Mouse (Mus musculus) midbrain, embryonic 14.5 days (tissue): Measurements from ENCODE around the gene Exoc3l. TPM values are rescaled to one million over a fixed set of nuclear protein-coding genes. Genes with fewer than 3 reads are reported as not detected.

Source experiments
- ATAC-seq: fragments of 200-750 bp; cut with Nextera tagmentation; 2 replicates; pipeline ENCODE4 v1.8.0; 2017; ENCODE audit warnings: moderate number of reproducible peaks, moderate library complexity; ENCODE audit not compliant: low FRiP score, low TSS enrichment
- DNase-seq: peaks from one replicate; pipeline ENCODE4 v3.0.0-alpha.2; 2015
- H3K27ac ChIP-seq: fragments of 300-500 bp; sonication (generic); replicated peaks from 2 replicates; pipeline ENCODE4 v1.5.1; 2014; ENCODE audit warnings: mild to moderate bottlenecking, low read depth, low read length, moderate library complexity
- H3K27me3 ChIP-seq: fragments of 300-500 bp; sonication (generic); 2 replicates; pipeline ENCODE4 v1.6.1; 2014; ENCODE audit warnings: low read length, control low read depth, mixed read lengths; ENCODE audit not compliant: control insufficient read depth, insufficient read depth
- H3K36me3 ChIP-seq: fragments of 300-500 bp; sonication (generic); 2 replicates; pipeline ENCODE4 v1.6.1; 2014; ENCODE audit warnings: low read length, control low read depth; ENCODE audit not compliant: control insufficient read depth, insufficient read depth
- H3K4me1 ChIP-seq: fragments of 300-500 bp; sonication (generic); 2 replicates; pipeline ENCODE4 v1.6.1; 2014; ENCODE audit warnings: mild to moderate bottlenecking, antibody characterized with exemption, low read length, control low read depth; ENCODE audit not compliant: control insufficient read depth, insufficient read depth
- H3K4me2 ChIP-seq: fragments of 300-500 bp; sonication (generic); 2 replicates; pipeline ENCODE4 v1.6.1; 2014; ENCODE audit warnings: mild to moderate bottlenecking, low read length, moderate library complexity
- H3K4me3 ChIP-seq: fragments of 300-500 bp; sonication (generic); replicated peaks from 2 replicates; pipeline ENCODE4 v1.5.1; 2014; ENCODE audit warnings: low read depth, low read length
- H3K9ac ChIP-seq: fragments of 300-500 bp; sonication (generic); replicated peaks from 2 replicates; pipeline ENCODE4 v1.6.1; 2014; ENCODE audit warnings: mild to moderate bottlenecking, low read length, moderate library complexity
- H3K9me3 ChIP-seq: fragments of 300-500 bp; sonication (generic); 2 replicates; pipeline ENCODE4 v1.6.1; 2016; ENCODE audit warnings: low read length, control low read depth, mixed read lengths; ENCODE audit not compliant: control insufficient read depth
- WGBS: fragments of 180-500 bp; shearing (Covaris S2); extraction: QIAGEN DNeasy Blood & Tissue Kit; methylation state at CpG from one replicate; pipeline ENCODE4 v1.1.7; 2014; 5-methylcytosine and 5-hydroxymethylcytosine counted together
- polyA plus RNA-seq: library from polyadenylated mRNA; unstranded; fragments of >200 nt; fragmentation: Nextera tagmentation; extraction: Ambion mirVana; gene quantifications from 2 replicates; pipeline ENCODE4 v1.2.1, GENCODE M21; 2014

Gene Exoc3l
- polyA plus RNA-seq, 1 experiment from 2014 or later, result 13.1 TPM

DNA sequence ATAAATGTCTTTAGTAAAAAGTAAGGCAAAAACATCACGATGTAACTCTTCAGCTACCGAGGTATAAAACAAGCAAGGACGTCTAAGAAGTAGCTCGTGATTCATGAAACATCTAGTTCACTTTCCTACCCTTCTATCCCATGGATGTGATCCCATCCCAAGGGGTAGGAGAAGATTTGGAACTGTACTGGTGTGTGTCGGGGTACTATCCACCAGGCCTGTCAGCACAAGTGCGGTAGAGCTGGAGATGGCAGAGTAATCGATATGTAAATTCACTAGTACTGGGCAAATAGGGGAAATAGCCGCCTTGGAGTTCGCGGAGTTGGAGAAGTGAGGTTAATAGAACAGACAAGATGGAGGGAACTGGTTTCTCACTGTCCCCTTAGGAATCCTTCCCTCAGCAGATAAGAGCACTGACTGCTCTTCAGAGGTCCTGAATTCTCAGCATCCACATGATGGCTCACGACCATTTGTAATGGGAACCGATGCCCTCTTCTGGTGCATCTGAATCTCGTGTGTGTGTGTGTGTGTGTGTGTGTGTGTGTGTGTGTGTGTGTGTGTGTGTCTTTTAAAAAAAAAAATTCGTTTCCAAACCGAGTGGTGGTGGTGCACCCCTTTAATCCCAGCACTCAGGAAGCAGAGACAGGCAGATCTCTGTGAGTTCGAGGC is 32.5 kb downstream of the Exoc3l start:
- WGBS, result 42% methylated on average over 16 of the region's 16 CpGs
- Histone ChIP-seq H3K4me3 (no peak overlapping the region), H3K27me3 (peaks cover 95% of the 10 kb centered on the region), H3K9me3 (no peaks in the 10 kb centered on the region), H3K9ac (no peak overlapping the region), H3K27ac (no peak overlapping the region), H3K36me3 (no peaks in the 10 kb centered on the region), H3K4me1 (peaks cover 12% of the 10 kb centered on the region), H3K4me2 (no peak overlapping the region)
- no peak for DNase-seq
- ATAC-seq, result no peak

DNA sequence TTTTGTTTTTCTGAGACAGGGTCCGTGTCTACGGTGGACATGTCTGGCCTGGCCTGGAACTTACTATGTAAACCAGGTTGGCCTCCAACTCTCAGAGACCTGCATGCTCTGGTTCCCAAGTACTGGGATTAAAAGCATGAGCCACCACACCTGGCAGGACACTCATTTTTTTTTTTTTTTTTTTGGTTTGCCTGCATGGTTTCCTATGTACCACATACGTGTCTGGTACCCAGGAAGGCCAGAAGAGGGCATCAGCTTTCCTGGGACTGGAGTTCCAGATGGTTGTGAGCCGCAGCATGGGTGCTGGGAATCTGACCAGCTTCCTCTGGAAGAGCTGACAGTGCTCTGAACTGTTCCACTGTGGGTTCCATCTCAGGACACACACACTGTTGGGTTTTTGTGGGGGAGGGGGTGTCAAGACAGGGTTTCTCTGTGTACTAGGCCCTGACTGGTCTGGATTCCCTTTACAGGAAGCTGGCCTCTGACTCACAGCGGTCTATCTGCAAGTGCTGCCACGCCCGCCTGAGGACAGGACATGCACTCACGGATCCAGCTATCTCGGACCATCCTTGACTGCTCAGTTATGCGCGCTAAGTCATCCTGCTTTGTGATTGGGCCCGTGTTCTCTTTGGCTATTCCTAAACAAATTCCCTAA is 34.4 kb downstream of the Exoc3l start:
- no peaks in the 10 kb centered on the region for H3K36me3 ChIP-seq
- peaks cover 88% of the 10 kb centered on the region for H3K27me3 ChIP-seq
- no peak overlapping the region for H3K27ac ChIP-seq
- no peak overlapping the region for H3K4me2 ChIP-seq
- no peak overlapping the region for H3K9ac ChIP-seq
- ATAC-seq (no peak), DNase-seq (no peak)
- H3K4me3 ChIP-seq, result no peak overlapping the region
- peaks cover 8% of the 10 kb centered on the region for H3K4me1 ChIP-seq
- H3K9me3 ChIP-seq, result no peaks in the 10 kb centered on the region
- 87% methylated on average over 12 of the region's 12 CpGs for WGBS

DNA sequence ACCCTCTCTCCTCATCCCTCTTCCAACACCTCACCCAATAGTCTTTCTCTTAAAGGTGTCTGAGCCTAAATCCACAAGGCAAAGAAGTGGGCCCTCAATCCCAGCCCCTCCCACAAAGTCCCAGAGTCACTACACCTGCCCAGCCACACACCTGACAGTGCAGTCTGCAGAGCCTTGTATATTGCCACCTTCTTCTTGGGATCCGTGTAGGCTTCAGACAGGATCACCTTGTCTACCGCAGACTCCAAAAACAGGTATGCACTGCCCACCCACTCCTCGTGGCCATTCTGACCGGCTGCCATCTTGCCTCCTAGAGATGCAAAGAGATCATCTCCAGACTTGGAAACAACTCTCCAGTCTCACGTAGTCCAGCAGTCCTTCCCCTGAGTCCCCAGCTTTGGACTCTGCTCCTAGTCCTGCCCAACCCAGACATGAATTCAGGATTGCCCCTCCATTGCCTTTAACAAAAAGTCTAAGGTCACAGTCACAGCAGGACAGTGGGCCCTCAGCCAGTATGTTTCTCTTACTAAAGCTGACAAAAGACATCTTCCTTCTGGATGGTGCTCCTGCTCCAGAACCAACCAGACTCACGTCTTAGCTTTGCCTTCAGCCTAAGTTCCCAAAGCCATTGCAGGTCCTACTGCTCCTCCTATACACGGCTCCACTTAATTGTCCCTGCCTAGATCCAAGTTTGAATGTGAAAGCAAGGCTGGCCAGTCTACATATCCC is 35.4 kb downstream of the Exoc3l start:
- no peak for DNase-seq
- H3K36me3 ChIP-seq, result no peaks in the 10 kb centered on the region
- peaks cover 88% of the 10 kb centered on the region for H3K27me3 ChIP-seq
- WGBS, result 58% methylated on average over 7 of the region's 7 CpGs
- H3K9ac ChIP-seq, result no peak overlapping the region
- H3K4me2 ChIP-seq, result no peak overlapping the region
- H3K4me3 ChIP-seq, result no peak overlapping the region
- no peak for ATAC-seq
- H3K9me3 ChIP-seq, result no peaks in the 10 kb centered on the region
- peaks cover 8% of the 10 kb centered on the region for H3K4me1 ChIP-seq
- H3K27ac ChIP-seq, result no peak overlapping the region

DNA sequence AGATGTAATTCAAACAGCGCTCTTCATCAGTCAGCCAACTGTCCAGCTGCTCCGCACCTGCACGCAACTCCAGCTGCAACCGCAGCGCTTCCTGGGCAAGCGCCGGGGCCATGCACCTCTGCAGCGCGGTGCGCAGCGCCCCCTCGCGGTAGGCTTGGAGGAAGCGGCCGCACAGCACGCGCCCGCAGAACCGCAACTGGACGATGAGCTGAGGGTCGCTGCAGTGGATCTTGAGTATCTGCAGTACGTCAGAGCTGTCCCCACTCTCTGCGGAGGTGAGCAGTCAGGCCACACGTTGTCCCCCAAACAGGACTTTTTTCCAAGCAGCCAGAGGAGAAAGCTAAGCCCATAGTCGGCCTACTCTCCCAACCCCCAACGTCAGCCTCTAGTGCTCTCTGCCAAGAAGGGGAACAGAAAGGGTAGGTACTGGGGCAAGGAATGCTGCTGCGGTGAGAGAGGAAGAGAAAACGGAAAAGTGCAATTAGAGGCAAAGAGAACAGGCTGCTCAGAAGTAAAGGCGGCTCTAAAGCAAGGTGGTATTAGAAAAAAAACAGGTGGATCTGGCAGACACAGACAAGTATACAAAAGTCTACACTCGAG is 36.1 kb downstream of the Exoc3l start:
- H3K27me3 ChIP-seq, result peaks cover 83% of the 10 kb centered on the region
- ATAC-seq (peak; percentile 59), DNase-seq (peak; percentile 92)
- peak overlapping the region; percentile 37; the same call in 1 of the 2 replicates for H3K9ac ChIP-seq
- no peaks in the 10 kb centered on the region for H3K36me3 ChIP-seq
- WGBS, result 3% methylated on average over 30 of the region's 30 CpGs
- no peaks in the 10 kb centered on the region for H3K9me3 ChIP-seq
- H3K4me1 ChIP-seq, result peaks cover 10% of the 10 kb centered on the region
- peak overlapping the region; percentile 37 for H3K4me3 ChIP-seq
- no peak overlapping the region for H3K27ac ChIP-seq
- peak overlapping the region; percentile 70 for H3K4me2 ChIP-seq

DNA sequence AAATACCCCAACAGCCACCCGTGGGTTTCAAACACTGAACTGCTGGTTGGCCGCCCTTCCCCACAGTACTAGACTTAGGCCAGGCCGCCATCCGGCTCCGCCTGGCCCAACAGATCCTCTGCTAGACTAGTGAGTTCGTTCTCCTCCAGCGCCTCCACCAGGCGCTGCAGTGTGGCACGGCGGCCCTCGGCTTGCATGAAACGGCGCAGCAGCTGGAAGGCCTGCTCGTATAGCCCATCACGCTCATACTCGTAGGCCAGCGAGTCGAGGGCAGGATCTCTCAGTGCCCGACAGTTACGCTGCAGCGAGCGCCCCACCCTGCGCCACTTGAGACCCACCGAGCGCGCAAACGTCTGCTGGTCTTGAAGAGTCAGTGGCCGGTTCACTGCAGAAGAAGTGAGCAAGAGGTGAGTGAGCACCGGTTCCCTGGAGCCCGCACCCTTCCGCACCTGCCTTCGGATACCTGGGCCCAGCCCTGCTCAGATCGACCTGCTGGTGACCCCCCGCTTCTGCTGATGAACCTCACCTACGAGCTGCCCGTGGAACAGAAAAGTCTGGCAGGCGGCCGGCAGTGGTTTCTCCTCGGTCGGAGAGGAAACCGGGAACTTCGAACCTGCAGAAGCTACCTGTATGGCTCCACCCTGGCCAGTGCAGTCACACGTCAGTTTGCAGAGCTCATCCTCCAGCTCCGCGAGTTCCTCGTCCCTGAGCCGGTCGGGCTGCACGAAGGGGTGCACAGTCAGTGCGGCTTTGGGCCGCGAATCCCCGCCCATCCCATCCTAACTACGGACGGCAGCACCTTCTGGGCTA is 36.8 kb downstream of the Exoc3l start:
- peaks cover 77% of the 10 kb centered on the region for H3K27me3 ChIP-seq
- peak overlapping the region; percentile 70 for H3K4me2 ChIP-seq
- WGBS, result 1% methylated on average over 55 of the region's 55 CpGs
- H3K4me1 ChIP-seq, result peaks cover 14% of the 10 kb centered on the region
- ATAC-seq, result peak; percentile 38; the same call in 1 of the 2 replicates
- no peaks in the 10 kb centered on the region for H3K36me3 ChIP-seq
- H3K4me3 ChIP-seq, result peak overlapping the region; percentile 37
- no peak overlapping the region for H3K27ac ChIP-seq
- no peaks in the 10 kb centered on the region for H3K9me3 ChIP-seq
- peak overlapping the region; percentile 37; the same call in 1 of the 2 replicates for H3K9ac ChIP-seq
- peak; percentile 69 for DNase-seq

DNA sequence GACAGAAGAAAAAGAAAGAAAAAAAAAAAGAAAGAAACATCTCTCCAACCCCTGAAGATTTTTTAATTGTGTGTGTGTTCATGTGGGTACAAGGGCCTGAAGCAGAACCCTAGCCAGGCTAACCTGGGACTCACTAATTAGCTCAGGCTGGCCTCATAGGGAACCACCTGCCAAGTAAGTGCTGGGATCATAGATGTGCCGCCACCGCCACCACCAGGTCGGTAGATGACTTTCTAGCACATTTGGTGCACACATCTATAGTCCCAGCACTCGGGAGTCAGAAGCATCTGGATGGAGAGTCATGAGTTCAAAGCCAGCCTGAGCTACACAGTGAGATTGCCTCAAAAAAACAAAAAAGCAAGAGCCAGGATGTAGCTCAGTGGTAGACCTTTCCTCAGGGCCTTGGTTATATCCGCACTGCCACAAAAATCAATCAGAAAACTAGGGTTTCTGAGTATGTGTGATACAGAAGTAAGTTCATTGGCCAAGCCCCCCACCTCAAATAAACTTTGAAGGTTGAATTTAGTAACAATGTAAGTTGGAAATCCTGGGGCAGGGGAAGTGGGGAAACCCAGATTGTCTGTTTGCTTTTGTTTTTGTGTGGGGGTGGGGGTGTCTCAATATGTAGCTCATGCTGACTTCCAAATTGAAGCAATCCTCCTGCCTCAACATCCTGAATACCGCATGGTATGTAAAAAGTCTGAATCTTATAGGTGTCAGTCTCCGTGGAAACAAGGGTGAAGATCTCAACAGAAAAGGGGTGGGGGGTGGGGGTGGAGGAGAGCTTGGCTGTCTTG is 38.4 kb downstream of the Exoc3l start:
- ATAC-seq, result no peak
- no peaks in the 10 kb centered on the region for H3K9me3 ChIP-seq
- no peak for DNase-seq
- 70% methylated on average over 7 of the region's 7 CpGs for WGBS
- H3K27me3 ChIP-seq, result peaks cover 61% of the 10 kb centered on the region
- peaks cover 19% of the 10 kb centered on the region for H3K4me1 ChIP-seq
- 0 out of 2 replicates have a peak, but pooled peaks cover 4% of the 10 kb centered on the region for H3K36me3 ChIP-seq
- H3K4me2 ChIP-seq, result no peak overlapping the region
- no peak overlapping the region for H3K27ac ChIP-seq
- H3K9ac ChIP-seq, result no peak overlapping the region
- no peak overlapping the region for H3K4me3 ChIP-seq

DNA sequence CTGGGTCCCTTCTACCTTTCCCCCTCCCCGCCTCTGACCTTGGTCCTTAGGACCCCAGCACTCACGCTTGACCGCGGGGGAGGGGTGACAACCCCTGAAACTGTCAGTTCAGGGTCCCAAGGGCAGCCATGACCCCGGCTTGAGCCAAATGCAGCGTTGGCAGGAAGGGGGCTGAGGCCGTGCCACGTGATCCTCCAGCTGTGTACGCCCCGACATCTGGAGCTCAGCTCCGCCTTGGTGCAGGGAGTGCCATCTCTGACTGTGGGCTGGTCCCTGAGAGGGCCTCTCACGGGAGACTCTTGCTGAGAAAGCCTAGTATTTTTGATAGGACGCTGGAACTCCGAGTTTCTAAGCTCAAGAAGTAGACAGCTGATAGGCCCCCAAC is 40.9 kb downstream of the Exoc3l start, which contains the start of gene B3gnt9:
B3gnt9 (minus strand) TSS at position 188 of the 385 bp plus-strand sequence.
- Histone ChIP-seq H3K27me3 (peaks cover 38% of the 10 kb centered on the region), H3K4me1 (peaks cover 19% of the 10 kb centered on the region), H3K27ac (0 out of 2 replicates have a peak within 1 kb of the TSS, but pooled peaks have one; percentile 14), H3K4me3 (peak within 1 kb of the TSS; percentile 49), H3K36me3 (peaks cover 27% of the 10 kb centered on the region), H3K4me2 (peak within 1 kb of the TSS; percentile 99), H3K9me3 (no peaks in the 10 kb centered on the region), H3K9ac (peak within 1 kb of the TSS; percentile 48)
- 0 out of 2 replicates have a peak, but pooled peaks have one; percentile 3 for ATAC-seq
- DNase-seq, result no peak
- WGBS, result 2% methylated on average over 14 of the region's 14 CpGs
